Mouse (Mus musculus) brain, embryonic 14.5 days (tissue): ENCODE results near the gene Cdkl1. TPM values are rescaled to one million over a fixed set of nuclear protein-coding genes. Genes with fewer than 3 reads are reported as not detected.
A peak's percentile ranks its signal among the peaks of the same experiment; 100 is the strongest.

ENCODE experiments used
- DNase-seq: peaks from one replicate; pipeline ENCODE4 v3.0.0-alpha.2; 2011; ENCODE audit warnings: low read depth
- CTCF ChIP-seq: fragments of 200-500 bp; IDR thresholded peaks from 2 replicates; pipeline ENCODE4 v1.5.1; 2012; ENCODE audit warnings: inconsistent platforms, mild to moderate bottlenecking, moderate library complexity, borderline replicate concordance; ENCODE audit not compliant: insufficient read depth, insufficient read length; ENCODE audit errors: extremely low read depth
- POLR2A ChIP-seq: fragments of 200-500 bp; IDR thresholded peaks from 2 replicates; pipeline ENCODE4 v1.6.1; 2012; ENCODE audit warnings: mild to moderate bottlenecking, inconsistent platforms, borderline replicate concordance; ENCODE audit not compliant: poor library complexity, insufficient read depth, insufficient read length, severe bottlenecking; ENCODE audit errors: extremely low read depth
- polyA plus RNA-seq: library from polyadenylated mRNA; depleted of rRNA; stranded (reverse); fragments of >200 nt; gene quantifications from 2 replicates; pipeline ENCODE4 v1.2.3, GENCODE M21; 2012

Cdkl1 gene
- polyA plus RNA-seq, 1 experiment = 3.4 TPM

DNA sequence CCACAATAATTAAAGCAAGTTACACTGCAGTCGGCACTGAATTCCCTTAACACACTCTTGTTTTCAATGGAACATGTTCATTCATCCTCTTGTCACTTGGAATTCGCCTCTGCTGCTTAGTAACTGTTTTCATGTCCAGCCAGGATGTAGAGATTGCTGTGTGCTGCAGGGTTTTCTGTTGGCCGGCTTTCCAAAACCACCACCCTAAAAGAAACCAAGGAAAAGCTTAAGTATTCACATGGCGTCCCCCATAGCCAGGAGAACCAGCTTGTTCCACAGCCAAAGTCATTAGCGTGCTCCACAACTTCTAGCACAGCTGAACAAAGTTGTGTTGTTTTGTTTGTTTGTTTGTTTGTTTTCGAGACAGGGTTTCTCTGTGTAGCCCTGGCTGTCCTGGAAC is 14.1 kb upstream of the Cdkl1 start:
- TF ChIP-seq POLR2A (no peak), CTCF (no peak)
- DNase-seq = peak; percentile 42

DNA sequence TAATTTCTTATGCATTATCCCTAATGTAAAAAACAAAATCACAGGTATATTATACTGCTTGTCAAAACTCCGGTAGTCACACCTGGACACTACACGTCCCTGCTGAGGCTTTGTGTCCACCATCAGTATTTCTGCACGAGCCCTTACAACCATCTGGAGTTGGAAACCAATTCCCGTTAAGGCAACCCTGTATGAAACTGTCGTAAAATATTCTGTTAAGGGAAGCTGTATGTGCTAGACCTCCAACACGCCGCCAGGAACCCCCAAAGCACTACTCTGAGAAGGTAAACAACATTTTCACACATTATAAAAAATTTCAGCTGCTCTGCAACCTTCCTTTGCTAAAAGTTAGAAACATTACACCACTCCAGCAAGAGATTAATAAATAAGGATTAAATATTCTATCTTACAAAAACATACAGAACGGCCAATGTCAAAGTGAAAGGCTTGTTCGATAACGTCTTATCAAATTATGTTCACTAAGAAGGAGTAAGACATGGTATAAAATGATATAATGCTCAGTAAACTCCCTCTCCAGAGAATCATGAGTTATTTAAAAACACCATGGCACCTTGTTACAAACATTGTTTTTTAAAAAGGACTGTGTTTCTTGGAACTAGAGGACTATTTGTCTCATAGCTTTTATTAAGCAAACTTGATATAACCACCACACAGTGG is 13.5 kb upstream of the Cdkl1 start:
- no peak for DNase-seq
- TF ChIP-seq CTCF = no peak
- no peak for TF ChIP-seq POLR2A

DNA sequence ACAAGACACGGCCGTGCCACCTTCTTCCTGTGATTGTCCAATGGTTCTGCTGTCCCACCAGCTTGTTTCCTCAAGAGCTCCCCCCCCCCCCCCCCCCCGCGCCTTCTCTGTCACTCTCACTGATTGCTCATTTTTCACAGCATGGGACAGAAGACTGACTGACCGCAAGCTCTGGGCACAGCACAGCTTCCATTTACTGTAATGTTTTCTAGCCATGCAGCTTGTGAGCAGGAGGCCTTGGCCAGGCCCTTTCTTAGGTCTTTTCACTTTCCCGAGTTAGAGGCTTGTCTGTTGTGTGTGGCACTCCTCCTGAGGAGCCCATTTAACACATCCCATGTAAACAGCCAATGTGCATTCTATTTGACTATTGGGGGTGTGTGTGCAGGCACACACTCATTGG is 12.1 kb upstream of the Cdkl1 start:
- TF ChIP-seq CTCF (no peak), POLR2A (no peak)
- no peak for DNase-seq

DNA sequence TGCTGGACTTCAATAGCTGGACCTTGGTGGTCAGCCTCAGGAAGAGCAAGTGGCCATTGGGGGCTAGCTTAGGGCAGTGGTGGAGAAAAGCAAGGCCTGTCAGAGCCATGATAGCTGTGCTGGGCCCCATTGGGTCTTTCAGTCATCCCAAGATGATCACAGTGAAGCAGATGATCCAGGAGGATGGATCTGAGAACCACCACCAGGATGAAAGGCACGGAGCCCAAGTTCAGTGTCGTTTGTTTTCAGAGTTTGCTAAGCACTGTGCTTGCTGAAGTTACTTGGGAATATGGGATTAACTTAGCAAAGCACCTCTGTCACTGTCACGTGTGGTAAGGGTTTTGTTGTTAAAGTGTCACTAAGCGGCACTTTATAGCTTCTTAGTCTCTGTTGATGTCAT is 9.5 kb upstream of the Cdkl1 start:
- TF ChIP-seq CTCF (no peak), POLR2A (no peak)
- no peak for DNase-seq

GRCm38 (mm10) chr12:69796311-69796710 is 5.2 kb upstream of the Cdkl1 start:
- TF ChIP-seq POLR2A = no peak
- TF ChIP-seq CTCF = no peak

DNA sequence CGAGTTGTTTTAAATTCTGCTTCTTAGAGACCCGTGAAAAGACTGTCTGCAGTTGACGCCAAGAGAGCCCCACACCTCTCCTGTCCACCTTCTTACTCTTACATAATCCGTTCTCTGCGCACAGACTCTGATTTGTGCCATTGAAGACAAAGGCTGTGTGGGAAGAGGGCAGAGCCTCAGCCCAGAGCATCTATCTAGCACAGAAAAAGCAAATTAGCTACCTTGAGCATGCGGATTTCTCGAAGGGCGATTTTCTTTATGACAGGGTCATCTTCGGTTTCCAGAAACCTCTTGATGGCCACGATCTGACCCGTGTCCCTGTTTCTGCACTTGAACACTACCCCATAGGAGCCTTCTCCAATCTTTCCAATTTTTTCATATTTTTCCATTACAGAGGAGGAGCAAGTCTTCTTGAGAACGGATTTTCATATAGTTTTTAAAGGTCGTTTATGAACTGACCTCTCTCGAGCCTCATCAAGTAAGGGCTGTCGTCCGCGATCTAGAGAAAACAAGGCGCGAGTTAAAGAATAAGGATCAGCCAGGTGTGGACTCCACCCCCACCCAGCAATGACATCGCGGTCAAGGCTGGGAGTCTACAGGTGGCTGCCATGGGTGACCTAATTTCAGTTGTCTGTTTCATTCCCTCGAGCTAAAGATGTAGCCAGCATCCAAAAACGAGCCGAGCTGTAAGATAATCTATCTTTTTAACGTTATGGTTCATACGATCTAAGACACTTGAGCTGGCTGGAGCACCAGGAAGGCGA is 1.1 kb downstream of the Cdkl1 start:
- TF ChIP-seq CTCF (no peak), POLR2A (no peak)
- DNase-seq = no peak

More at GRCm38 (mm10) chr12:69796311-69796710, 5.2 kb upstream of the Cdkl1 start:
- DNase-seq = no peak

- TF ChIP-seq POLR2A (no peak), CTCF (no peak)
- no peak for DNase-seq
These were observed 2.7 kb downstream of the Cdkl1 start for GRCm38 (mm10) chr12:69788380-69788779.

DNA sequence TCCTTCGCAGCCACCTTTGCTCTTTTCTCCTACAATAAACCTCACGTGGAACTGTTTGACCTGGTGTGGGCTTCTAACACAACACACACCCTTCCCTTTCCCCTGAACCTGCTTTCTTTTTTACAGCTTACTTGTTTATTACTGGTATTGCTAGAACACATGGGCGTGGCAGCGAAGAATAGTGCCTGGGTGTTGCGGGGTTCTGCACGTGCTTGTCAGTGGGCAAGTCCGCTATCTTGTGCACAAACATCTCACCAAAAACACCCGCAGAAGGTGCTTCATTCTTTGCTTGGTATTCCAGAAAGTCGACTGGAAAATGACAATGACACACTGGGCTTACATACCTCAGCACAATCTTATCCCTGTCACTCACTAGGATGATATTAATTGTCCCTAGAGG is 5.6 kb downstream of the Cdkl1 start:
- DNase-seq = no peak
- TF ChIP-seq CTCF (no peak), POLR2A (no peak)

DNA sequence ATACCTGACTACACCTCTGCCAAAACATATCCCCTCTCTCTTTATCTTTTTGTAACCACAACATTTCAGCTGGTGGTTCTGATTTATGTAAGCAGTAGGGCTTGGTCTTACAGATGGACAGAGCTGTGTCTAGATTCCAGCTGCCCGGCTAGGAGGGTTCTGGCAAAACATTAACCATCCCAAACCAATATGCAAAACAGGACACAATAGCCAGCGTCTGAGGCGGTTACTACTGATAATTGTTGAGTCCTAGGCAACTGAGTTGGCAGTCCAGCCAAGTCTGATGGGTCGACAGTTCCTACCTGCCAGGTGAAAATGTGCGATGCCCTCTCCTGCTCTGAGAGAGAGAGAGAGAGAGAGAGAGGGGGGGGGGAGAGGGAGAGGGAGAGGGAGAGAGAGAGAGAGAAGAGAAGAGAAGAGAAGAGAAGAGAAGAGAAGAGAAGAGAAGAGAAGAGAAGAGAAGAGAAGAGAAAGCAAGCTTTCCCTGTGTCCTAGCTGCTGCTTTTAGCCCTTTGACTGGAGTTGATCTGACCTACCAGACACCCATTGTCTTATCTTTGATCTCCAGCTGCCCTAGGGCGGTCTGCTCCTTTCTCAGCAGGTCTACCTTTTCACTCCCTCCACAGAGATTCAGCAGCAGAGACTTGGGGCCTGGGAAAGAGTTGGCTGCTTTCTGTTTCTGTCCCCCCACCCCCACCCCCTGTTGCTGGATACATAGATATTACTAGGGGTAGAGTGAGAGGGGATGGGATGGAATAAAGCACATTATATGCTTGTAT is 7.6 kb downstream of the Cdkl1 start:
- DNase-seq = no peak
- no peak for TF ChIP-seq CTCF
- TF ChIP-seq POLR2A = no peak

- TF ChIP-seq POLR2A (no peak), CTCF (no peak)
- no peak for DNase-seq
These were observed 9.0 kb downstream of the Cdkl1 start for GRCm38 (mm10) chr12:69781935-69782650.

DNA sequence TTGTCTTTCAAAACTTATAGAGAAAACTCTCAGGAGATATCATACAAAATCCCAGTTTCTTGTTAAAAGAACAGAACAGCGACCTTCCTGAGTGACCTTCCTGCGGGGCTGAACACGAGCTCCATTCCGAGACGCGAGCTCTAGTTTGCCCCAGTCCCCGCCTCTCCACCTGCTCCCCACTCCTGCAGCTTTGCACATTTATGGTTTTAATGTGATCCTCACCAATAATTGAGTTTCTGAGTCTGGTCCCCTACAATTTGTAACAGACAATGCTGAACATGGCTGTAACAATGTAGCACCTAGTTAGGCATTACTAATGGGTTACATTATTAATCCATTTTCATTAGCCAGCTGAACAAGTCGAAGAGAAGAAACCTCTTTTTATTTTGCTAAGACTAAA is 9.6 kb downstream of the Cdkl1 start:
- DNase-seq = no peak
- no peak for TF ChIP-seq POLR2A
- no peak for TF ChIP-seq CTCF
